Mouse (Mus musculus): Measurements from ENCODE around the gene Acly.
"Not testable (repeated sequence)": the region's sequence is repeated elsewhere in the genome, so short reads cannot be mapped to it uniquely, and the experiment has no call there.

The Acly gene

DNA sequence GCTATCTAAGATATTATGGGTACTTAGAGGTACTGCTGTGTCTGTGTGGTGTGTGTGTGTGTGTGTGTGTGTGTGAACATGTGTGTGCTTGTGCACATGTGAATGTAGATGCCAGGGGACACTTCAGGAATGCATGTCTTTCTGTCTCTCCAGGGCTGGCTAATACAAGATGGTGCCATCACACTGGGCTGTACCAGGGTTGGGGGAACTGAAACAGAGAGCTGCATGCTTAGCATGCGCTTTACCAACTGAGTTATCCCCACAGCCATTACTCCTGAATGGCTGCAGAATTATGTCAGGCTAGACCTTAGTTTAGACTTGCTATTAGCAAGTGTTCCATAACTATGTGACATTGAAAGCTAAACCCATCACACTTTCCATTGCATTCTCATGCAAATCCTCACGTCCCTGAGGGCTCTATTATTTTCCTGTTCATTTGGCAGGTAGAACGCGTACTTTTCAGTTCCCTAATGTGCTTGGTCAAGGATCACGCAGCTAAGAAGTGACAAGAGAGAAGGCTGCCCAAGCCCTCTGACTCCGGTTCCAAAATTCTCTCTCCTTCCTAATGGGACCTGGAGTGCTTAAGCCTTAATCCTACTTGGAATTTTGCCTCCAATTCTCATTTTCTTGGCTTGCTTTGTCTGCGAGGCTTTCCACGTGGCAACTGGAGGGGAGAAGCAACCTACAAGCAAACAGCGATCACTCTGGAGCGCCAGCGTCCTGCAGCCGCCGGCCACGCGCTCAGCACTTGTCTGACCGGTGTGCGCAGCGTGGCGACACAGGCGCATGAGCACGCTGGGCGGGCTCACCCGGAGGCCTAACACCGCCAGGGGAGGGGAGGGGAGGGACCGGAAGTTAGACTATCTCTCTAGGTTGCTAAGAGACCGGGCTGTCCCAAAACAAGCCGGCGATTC, 17.3 kb upstream of the Acly start, which contains the start of gene Ttc25:
Gene Ttc25 (plus strand): TSS at position 776 of the 914 bp plus-strand sequence.
- peak; percentile 79 for DNase-seq

DNA sequence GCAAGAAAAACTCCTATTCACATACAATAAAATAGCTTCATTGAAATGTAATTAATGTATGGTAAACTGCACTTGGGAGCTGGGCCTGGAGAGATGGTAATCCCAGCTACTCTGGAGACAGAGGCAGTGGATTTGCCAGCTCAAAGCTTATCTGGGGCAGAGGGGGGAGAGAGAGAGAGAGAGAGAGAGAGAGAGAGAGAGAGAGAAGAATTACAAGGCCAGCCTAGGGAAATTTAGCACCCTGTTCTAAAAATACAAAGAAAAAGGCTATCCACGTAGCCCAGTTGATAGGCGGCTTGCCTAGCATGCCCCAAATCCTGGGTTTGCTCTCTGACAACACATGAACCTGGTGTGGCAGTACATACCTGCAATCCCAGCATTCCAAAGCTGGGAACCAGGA, 13.8 kb upstream of the Acly start:
- no peak for DNase-seq

DNA sequence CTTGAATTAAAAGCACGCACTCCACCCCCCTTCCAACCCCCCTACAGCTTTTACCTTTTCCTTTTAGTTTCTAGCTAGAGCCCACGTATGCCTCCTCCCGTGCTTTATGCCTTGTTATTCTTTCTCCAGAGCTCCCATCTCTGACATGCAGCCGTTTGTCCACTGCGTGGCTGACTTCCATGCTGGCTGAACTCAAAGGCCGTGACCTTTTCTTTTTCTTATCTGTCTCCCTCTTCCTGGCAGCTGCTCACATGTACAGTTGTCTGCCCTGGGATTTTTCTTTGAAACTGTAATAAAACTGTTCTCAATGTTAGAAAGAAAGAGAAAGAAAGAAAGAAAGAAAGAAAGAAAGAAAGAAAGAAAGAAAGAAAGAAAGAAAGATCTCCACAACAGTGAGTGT, 13.2 kb upstream of the Acly start:
- DNase-seq: no peak

DNA sequence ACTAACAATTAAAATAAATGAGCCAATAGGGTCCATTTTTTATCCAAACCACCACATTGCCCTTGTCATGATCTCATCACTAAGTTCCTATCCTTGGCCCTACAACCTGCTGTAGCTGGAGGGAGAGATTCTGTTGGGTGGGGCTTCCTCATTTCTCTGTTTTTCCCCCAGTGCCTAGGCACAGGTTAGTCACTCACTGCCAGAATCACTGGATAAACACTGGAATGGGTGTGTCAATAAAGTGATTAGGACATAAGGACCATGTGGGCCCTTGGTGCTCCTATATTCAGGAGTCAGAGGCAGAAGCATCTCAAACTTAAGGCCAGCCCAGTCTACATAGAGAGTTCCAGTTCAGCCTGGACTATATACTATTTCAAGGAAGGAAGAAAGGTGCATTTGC, 8.7 kb upstream of the Acly start:
- DNase-seq: no peak

DNA sequence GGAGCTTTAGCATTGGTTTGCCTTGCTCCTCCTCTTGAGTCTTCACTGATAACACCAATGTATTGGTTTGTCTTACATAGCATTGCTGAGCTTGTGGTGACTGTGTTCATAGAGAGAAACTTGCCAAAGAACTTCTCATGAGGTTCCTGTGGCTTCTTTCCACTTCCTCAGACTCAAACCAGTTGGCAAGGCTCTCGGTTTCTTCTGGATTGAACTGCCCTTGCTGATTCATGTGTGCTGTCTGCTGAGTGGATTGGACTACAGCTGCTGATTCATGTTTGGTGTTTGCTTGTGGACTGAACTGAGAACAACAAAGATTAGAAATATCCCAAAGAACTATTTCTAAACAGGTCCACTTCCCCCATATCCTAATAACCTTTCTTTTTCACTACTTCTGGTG, 8.2 kb upstream of the Acly start:
- DNase-seq: no peak

DNA sequence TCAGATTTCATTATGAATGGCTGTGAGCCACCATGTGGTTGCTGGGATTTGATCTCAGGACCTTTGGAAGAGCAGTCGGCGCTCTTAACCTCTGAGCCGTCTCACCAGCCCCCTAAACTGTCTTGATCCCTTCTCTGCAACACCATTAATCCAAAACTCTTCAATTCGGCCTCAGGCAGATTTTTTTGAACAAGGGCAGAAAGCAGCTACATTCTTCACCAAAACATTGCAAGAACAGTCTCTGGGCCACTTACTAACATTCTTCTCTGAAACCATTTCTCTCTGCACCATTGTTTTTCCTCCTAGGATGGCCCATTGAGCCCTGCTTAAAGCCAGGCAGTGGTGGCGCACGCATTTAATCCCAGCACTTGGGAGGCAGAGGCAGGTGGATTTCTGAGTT, 7.0 kb upstream of the Acly start:
- not testable (repeated sequence) for DNase-seq

DNA sequence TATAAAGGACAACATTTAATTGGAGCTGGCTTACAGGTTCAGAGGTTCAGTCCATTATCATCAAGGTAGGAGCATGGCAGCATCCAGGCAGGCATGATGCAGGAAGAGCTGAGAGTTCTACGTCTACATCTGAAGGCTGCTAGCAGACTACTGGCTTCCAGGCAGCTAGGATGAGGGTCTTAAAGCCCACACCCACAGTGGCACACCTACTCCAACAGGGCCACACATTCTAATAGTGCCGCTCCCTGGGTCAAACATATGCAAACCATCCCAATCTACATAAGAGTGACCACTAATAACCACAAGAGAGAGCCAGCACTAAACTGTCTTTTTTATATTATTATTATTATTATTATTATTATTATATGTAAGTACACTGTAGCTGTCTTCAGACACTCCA, 6.6 kb upstream of the Acly start:
- DNase-seq: not testable (repeated sequence)

DNA sequence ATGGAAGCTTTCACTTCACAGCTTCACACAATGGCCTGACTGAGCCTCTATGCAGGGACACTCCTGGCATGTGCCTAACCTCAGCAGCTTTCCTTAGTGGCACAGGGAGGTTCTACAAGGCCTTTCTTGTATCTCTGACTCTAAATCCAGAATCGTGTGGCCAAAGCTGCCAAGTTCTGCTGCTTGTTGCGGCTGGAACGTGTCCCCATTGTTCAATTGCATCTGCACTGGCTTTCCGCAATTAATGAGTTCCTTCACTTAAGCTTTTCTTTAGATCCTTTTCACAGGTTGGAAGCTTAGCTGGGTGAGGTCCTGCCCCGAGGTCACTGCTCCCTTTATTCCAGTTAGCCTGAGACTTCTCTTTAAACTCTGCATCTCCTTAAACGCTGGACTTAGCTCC, 6.1 kb upstream of the Acly start:
- DNase-seq: no peak

DNA sequence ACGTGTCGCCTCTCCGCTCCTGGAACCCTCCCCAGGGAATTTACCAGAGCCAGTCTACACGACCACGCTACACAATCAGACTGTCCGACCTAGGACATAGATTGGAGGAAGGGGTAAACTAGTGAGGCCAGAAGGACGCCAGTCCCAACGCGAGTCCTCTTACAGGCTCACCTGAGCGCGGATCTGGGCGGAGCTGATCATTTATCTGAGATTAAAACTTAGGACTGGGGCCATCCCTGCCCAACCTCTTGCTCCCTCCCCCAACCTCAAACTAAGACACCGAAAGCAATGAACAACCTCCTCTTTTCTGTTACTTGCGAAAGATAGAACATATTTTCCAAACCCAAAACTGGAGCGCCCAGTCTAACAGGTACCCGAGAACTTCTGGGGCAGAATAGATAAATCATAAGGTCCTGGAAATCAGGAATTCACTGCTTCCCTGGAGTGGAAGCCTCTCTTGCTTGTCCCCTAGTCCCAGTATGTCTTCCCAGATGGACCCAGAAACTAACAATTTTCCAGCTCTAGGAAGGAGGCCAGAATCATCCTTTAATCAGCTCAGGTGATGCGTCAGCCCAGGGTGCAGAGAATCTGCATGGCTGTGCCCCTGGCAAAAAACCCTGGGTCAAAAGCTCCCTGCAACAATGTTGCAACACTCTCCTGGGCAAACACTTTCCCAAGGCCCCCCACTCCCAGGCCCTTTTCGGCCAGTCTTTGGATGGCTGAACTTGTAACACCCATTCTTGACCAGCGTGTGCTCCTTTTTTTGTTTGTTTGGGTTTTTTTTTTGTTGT, 770 bp upstream of the Acly start:
- DNase-seq: no peak

DNA sequence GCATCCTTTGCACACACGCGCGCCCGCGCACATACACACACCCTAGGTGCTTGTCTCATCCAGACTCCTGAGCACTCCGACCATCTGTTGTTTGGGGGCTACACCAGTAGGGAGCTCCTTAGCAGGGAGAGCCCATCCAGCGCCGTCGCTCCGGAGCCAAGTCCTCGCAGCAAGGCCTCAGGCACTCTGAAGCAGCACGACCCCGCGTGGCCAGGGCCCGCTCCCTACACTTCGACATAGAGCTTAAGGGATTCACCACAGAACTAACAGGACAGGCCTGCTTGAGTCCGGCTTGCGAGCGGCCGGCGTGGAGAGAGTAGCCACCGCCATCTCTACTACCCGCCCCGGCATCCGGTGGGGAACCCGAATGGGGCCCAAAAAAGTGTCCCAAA, 738 bp downstream of the Acly start:
- peak; percentile 68 for DNase-seq

DNA sequence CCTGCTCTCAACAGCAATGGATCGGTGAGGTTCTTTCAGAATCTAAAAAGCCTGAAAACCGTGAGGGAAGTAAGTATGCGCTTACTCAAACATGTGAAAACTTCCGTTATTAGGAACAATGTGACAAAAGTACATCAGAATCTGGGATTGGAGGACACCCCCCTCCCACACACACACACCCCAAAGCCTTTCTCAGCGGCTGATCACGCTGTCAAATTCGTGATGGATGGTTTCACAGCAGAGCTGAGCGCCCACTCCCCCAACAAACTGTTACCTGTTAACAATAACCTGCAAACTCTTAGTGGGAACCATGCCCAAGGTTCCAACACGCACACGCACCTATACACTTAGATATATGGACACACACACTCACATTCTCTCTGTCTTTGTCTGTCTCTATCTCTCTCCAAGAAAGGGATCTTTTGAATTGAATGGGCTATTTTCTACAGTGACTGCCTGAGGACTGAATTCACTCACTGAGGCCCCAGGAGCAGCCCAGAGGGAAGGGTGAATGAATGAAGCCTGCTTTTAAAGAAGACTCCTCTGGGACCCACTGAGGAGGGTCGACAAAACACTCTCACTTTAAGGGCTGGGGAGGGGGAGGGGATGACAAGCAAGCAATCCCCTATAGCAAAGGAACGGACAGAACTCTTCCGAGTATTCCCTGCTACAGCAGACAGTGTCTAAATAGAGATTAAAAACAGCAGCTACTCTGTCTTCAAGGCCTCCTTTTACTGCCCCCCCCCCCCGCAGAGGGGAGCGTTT, 1.6 kb downstream of the Acly start:
- no peak for DNase-seq

DNA sequence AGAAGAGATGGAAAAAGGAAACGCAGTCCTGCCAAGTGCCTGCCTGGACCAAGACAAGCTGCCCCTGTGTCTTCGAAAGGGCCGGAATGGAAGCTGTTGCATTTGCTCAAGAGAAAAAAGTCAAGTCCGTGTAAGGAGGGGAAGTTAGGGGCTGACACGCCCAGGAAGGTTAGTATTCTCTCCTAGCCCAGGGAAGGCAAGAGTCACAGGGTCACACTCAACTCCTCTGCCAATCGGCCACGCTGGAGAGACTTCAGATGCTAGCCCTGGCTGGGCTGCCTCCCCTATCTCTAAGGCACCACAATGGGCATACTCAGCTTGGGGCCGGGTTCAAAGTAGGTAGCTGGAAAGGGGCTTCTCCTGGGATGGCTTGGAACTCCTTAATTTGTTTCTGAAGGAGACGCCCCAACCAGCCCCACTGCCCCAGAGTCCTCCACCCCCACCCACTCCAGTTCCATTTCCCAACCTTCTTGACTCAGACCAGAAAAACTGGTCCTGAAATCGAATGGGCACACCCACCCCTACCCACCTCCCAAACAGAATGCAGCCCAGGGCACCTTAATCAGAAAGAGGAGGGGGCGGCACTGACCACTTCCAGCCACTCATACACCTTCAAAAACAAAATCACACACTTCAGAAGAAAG, 2.7 kb downstream of the Acly start:
- DNase-seq: no peak

DNA sequence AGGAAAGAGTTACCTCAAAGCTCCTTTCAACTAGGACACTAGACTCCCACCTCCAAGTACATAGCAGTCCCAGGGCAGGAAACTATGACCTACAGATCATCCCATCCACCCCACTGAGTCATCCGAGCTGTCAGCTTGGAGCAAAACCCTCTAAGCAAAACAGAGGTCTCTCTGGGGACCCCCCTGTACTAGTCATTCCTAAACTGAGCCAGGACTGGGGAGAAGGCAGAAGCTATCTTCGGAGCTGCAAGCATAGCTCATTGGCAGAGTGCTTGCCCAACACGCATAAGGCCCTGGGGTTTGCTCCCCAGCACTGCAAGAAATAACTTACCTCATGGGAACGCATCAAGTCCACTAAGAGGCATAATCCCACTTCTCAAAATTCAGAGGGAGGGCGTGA, 3.4 kb downstream of the Acly start:
- no peak for DNase-seq

DNA sequence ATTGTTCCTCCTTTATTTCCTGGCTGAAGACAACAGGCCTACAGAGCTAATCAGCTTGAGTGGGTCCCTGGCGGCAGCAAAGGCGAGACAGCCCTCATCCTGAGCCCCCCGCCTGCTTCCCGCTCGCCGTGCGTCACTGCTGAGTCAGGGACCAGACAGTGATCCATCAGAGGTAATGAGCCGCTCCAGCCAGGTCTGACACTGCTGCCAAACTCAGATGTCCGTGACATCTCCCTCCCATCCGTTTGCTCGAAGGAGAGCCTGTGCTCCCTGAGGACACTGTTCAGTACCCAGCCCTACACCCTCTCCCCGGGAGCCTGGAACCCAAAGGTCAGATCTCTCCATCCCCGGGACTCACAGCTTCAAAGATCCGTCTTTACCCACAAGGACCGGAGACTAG, 7.0 kb downstream of the Acly start:
- DNase-seq: no peak

DNA sequence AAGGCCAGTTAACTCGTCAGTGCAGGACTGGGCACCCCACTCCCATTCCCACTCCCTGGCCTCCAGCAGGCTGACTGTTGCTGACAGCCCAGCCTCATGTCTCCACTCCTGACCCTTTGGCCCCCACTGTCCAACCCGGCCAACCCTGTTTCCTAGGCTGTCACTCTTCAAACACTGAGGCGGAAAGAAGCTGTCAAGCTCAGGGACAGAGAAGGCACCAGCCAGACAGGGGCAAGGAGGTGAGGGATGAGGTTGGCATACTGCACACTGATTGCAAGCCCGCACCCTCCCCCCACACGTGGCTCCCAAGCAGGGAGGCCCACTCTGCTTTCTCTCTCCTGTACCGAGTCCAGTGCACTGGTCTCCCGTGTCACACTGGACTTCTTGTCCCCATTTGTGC, 8.6 kb downstream of the Acly start:
- DNase-seq: no peak

DNA sequence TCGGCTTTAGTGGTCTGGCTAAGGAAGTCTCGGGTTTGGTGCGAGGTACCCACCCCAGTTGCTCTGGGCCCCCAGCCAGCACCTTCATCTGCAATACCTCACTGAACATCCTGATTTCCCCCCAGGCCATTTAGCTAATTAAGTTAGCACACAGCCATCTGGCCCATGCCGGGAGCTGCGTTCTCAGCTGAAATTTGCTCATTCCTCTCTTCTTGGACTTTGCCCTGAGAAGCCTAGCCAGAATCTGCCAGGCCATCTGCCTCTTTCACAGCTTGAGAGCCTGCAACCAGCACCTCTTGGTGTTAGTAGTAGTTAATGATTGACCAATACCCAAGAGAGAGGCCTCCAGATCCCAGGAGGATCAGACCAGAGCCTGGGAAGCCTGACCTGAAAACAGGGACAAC, 9.6 kb downstream of the Acly start:
- no peak for DNase-seq

DNA sequence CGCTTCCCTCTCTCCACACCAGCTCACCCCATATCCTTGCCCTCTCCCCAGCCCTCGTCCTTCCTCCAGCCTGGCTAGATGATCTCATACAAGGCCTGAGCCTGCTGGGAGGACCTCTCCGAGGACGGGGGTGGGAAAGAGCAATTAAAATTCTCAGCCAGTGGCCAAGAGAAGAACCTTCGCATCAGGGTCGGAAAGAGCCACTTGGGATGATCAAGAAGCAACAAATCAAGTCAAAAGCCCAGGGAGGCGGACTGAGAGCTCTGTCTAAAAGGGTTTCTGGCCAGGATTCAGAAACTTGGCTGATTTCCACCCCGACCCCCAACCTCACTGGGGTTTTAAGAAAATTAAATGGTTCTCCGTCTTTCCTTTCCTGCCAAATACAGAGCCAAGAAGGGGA, 11.5 kb downstream of the Acly start:
- no peak for DNase-seq

DNA sequence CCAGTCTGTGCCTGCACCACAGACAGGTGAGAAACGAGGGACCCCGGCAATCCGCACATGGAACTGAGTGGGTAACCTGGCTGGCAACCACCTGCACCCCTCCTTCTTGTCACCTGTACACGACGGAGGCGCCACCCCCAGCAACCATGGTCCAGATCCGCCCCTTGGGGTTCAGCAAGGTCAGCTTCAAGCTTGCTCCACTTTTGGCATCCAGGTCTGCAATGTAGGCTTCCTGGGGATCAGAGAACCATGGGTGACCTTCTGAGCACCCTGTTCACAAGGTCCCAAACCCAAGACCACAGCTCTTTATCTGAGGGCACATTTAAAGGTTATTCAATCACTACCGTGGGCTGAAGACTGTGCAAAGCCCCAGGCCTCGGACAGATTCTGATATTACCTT, 12.0 kb downstream of the Acly start:
- no peak for DNase-seq

DNA sequence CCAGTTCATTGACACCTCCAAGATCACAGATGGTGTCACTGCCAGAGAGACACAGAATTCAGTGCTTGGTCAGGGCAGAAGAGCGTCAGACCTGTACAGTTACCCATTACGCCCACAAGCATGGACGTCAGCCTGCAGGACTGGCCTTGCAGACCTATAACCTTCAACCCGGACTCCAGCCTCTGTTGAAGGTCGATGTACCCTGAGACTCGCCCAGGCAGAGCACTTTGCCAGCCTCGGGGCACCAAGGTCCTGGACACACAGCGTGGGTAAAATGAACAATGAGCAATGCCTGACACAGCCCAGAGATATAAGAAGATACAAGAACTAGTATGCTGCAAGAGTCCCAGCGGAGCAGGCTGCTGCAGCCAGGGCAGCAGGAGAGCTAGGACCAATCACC, 12.7 kb downstream of the Acly start:
- no peak for DNase-seq

DNA sequence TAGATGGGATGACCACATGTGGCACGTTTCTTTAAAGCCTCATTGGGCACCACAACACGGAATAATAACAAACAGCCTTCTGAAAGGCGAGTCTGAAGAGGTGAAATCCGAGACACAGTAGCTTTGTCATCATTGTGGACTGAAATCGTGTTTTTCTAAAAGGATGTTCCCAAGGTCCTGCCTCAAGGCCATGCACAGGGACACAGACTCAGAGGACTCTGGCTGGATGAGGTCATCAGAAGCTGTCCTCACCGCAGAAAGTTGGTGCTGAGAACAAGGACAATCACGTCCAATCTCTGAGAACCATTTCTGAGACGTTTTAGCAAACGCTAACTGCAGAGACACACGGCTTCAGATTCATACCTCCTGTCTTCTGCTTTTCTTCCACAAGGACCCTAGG, 14.1 kb downstream of the Acly start:
- DNase-seq: no peak

DNA sequence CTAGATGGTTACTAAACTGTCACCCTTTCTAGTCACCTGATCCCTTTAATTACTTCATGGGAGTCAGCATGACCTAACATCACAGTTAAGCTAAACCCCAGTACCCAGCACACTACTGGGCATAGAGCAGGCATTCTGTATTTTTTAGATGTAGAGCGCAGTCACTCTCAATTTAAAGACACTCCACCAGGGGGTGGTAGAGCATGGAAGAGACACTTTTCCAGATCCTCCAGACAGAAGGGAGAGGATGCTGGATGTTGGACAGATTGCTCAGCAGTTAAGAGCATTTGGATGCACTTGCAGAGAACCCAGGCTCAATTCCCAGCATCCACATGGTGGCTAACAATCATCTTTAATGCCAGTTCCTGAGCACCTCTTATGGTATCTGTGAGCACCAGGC, 15.4 kb downstream of the Acly start:
- DNase-seq: no peak

DNA sequence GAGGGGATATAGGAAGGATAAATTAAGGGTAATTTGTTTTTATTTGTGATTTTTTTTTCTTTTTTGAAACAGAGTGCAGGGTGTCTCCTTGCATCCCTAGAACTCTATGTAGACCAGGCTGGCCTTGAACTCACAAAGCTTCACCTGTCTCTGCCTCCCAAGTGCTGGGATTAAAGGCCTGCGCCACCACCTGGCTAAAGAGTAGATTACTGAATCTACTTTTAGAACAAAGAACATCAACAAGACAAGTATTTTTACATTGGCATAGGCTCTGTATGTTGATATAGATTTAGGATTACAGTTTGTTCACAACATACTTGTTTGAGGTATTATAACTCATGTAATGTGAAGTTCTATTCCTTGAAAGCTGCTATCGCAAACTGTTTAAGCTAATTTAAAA, 17.2 kb downstream of the Acly start:
- peak; percentile 20 for DNase-seq

DNA sequence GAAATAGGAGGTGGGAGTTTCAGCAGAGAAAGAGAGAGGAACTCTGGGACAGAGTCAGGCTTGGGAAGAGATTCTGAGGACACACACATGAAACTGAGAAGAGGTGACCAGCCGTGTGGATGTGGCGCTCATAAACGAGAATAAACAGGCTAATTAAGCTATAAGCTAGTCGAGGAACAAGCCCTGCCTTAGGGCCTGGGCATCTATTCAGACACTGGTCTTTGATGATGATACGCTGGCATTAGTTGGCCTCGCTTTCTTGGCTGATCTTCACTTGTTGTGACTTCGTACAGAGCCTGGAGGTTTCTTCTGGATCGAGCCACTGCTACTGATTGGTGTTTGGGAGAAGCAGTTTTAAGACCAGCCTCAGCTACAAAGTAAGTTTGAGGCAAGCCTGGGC, 21.8 kb downstream of the Acly start:
- DNase-seq: no peak

Data from thymus, postnatal 14 days (tissue).